Mouse (Mus musculus) erythroblast, adult 5-6 weeks (primary cell): ENCODE measurements around the gene Slc12a8. TPM values are rescaled to one million over a fixed set of nuclear protein-coding genes. Genes with fewer than 3 reads are reported as not detected.

ENCODE experiments used
- ATAC-seq: replicated peaks from 2 replicates; pipeline ENCODE4 v1.8.0; 2016; ENCODE audit warnings: moderate number of reproducible peaks, mild to moderate bottlenecking, moderate TSS enrichment, inconsistent platforms; ENCODE audit not compliant: poor library complexity, low FRiP score, severe bottlenecking
- total RNA-seq, 2 experiments: library from RNA; stranded (forward) in 1 of 2; stranded (reverse) in 1 of 2; fragments of 150-400 nt in 1 of 2; fragments of 200-764, 138-1000 nt in 1 of 2; gene quantifications; 2 replicates each; pipeline versions ENCODE4 v1.2.3 to v1.2.4; 2015 to 2017; ENCODE audit warnings: low replicate concordance in 2 of 2

Gene Slc12a8
- total RNA-seq, 2 experiments from 2014 or later: not detected

- no peak for ATAC-seq
Measured at GRCm38 (mm10) chr16:33536456-33536855, 19.3 kb downstream of the Slc12a8 start.

- no peak for ATAC-seq
Measured at GRCm38 (mm10) chr16:33537499-33538225, 20.5 kb downstream of the Slc12a8 start.

GRCm38 (mm10) chr16:33544346-33544745, 27.2 kb downstream of the Slc12a8 start:
- ATAC-seq: no peak

GRCm38 (mm10) chr16:33545530-33545929, 28.4 kb downstream of the Slc12a8 start:
- no peak for ATAC-seq

GRCm38 (mm10) chr16:33553689-33554342, 36.7 kb downstream of the Slc12a8 start:
- ATAC-seq: no peak

- no peak for ATAC-seq
Measured at GRCm38 (mm10) chr16:33558121-33558520, 41.0 kb downstream of the Slc12a8 start.

DNA sequence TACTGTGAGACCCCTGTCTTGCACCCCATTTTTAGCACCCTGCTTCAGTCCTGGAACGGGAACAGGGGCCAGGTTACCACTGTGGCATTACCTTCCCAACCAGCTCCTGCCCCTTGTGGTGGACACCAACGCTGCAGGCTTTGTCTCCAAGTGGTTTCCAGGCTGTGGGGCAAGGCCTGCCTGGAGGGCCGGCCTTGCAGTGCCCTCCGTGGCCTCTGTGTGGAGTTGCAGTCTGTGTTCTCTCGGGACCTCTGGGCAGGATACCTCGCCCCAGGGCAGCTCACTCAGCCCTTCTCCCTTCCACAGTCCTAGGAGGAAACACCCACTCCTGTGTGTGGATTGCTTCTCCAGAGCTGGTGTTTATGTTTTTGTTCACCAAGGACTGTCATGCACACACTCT, 43.2 kb downstream of the Slc12a8 start:
- ATAC-seq: no peak

- ATAC-seq: no peak
Measured at GRCm38 (mm10) chr16:33561308-33562009, 44.3 kb downstream of the Slc12a8 start.

- no peak for ATAC-seq
Measured at GRCm38 (mm10) chr16:33562874-33563537, 45.9 kb downstream of the Slc12a8 start.

GRCm38 (mm10) chr16:33563538-33564013, 46.4 kb downstream of the Slc12a8 start:
- no peak for ATAC-seq

DNA sequence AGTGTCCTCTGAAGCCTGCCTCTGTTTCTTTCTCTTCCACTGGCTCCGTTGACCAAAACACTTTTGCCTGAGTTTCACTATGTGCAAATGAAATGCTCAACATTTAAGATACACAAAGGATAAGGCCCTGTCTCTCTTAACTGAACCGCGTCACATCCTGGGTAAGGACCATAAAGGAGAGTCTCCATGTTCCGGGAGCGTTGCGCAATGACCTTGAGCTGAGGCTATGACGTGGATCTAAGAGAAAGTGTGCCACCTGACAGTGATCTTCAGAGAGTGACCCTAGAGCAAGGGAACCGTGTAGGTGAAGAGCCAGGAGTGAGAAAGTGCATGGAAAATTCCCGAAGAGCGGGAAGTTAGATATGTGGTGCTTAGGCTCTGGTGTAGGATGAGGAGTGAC, 49.3 kb downstream of the Slc12a8 start:
- ATAC-seq: no peak

GRCm38 (mm10) chr16:33567736-33568135, 50.6 kb downstream of the Slc12a8 start:
- no peak for ATAC-seq

- ATAC-seq: no peak
Measured at GRCm38 (mm10) chr16:33568269-33569016, 51.3 kb downstream of the Slc12a8 start.

- no peak for ATAC-seq
Measured at GRCm38 (mm10) chr16:33572646-33573045, 55.5 kb downstream of the Slc12a8 start.

GRCm38 (mm10) chr16:33573703-33574102, 56.6 kb downstream of the Slc12a8 start:
- no peak for ATAC-seq

- ATAC-seq: no peak
Measured at GRCm38 (mm10) chr16:33575728-33576127, 58.6 kb downstream of the Slc12a8 start.

DNA sequence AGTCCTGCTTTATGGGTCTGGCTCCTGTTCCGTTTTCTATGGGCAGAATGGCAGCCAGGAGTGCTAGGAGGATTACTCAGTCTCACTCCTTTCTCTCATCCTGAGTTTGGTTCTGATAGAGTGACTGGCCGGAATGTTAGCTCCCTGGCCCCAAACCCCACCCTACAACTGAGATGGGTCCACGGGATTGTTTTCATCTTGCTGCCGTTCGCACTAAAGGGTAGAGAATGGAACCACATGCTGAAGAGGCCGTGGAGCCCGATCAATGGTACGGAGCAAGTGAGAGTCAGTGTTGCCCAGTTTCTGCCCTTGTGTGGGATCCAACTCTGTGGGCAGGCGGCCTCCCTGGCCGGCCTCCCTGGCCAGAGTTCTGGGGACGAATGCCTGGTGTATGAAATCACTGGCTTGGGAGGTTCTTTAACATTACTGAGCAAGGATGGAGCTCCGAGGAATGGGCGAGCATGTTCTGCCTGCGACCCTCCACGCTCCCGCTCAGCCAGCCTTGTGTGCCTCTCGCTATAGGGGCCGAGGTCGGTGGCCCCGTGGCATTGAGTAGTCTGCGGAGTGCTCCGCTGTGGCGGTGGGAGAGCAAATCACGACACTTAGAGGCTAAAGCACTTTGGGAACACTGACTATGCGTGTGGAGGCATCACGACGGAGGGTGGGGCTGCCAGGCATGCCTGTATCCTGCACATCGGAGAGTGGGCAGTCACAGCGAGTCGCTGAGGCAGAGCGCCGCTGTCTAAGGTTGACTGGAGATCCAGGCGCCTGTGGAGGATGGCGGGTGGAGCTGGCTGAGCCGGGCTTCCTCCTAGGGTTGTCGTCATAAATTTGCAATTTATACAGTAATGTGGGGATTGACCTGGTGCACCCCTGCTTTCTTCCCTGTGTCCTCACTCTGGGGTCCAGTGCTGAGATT, 59.4 kb downstream of the Slc12a8 start:
- no peak for ATAC-seq

DNA sequence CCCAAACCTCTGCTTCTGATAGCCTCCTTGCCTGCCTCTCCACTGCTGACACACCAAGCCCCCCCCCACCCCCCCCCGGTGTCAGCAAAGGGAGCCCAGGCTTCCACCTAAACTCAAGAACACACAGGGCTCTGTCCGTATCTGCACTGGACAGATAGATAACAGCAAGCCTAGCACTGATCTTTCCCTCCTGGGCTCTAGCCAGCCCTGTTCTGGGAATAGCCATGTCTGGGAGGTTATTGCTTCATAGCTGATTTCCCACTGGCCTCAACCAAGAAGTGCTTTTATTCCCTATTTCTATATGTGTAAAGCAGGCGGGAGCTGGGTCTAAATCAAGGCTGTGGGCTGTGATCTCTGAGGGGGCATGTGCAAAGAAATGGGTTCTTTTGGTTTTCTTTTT, 61.3 kb downstream of the Slc12a8 start:
- no peak for ATAC-seq

GRCm38 (mm10) chr16:33580331-33580730, 63.2 kb downstream of the Slc12a8 start:
- no peak for ATAC-seq
